Mouse (Mus musculus) CD4-positive, CD25-positive, alpha-beta regulatory T cell, adult 4 months (primary cell): Measurements from ENCODE around the gene Mmd. TPM values are rescaled to one million over a fixed set of nuclear protein-coding genes. Genes with fewer than 3 reads are reported as not detected.

Experiments used
- ATAC-seq: one replicate; pipeline ENCODE4 v1.8.0; 2017
- polyA plus RNA-seq, 2 experiments: library from polyadenylated mRNA; unstranded; fragments of 100-300 nt; shearing (Covaris generic); gene quantifications; one replicate each; pipeline ENCODE4 v1.2.1; 2017

Gene Mmd
- polyA plus RNA-seq, 2 experiments from 2014 or later, result 20.8 to 21.5 TPM

- no peak for ATAC-seq
Measured at GRCm38 (mm10) chr11:90284079-90284478, 34.8 kb downstream of the Mmd start.

- no peak for ATAC-seq
Measured at GRCm38 (mm10) chr11:90284623-90285022, 35.4 kb downstream of the Mmd start.

GRCm38 (mm10) chr11:90286550-90287154 is 37.4 kb downstream of the Mmd start:
- no peak for ATAC-seq

- no peak for ATAC-seq
Measured at GRCm38 (mm10) chr11:90291156-90291555, 41.9 kb downstream of the Mmd start.

- no peak for ATAC-seq
Measured at GRCm38 (mm10) chr11:90292766-90293165, 43.5 kb downstream of the Mmd start.

GRCm38 (mm10) chr11:90294622-90295021 is 45.4 kb downstream of the Mmd start:
- ATAC-seq, result no peak

GRCm38 (mm10) chr11:90306067-90306466 is 56.8 kb downstream of the Mmd start:
- no peak for ATAC-seq

GRCm38 (mm10) chr11:90306993-90307392 is 57.7 kb downstream of the Mmd start:
- ATAC-seq, result no peak

- ATAC-seq, result no peak
Measured at GRCm38 (mm10) chr11:90314606-90315005, 65.3 kb downstream of the Mmd start.

GRCm38 (mm10) chr11:90317482-90317881 is 68.2 kb downstream of the Mmd start:
- no peak for ATAC-seq

- no peak for ATAC-seq
Measured at GRCm38 (mm10) chr11:90320922-90321321, 71.7 kb downstream of the Mmd start.

GRCm38 (mm10) chr11:90324597-90324996 is 75.3 kb downstream of the Mmd start:
- ATAC-seq, result no peak

GRCm38 (mm10) chr11:90326146-90326545 is 76.9 kb downstream of the Mmd start:
- ATAC-seq, result no peak

- no peak for ATAC-seq
Measured at GRCm38 (mm10) chr11:90326836-90327235, 77.6 kb downstream of the Mmd start.

Other genes with a start within 250 kb of the Mmd start
- 10 to 100 TPM in 1 of 2 experiments, 1 to 10 TPM in 1; 9.1 to 14.5 TPM for gene Pctp, start 246.6 kb upstream of the Mmd start, polyA plus RNA-seq
- gene Tmem100, start 219.1 kb upstream of the Mmd start, polyA plus RNA-seq, result not detected
- 1 to 10 TPM; 3.1 to 4.9 TPM for gene Gm45716, start 61.8 kb upstream of the Mmd start, polyA plus RNA-seq
- gene Hlf, start 141.4 kb downstream of the Mmd start, polyA plus RNA-seq, result 1 to 10 TPM; 1.4 to 2.5 TPM